Comparison of ENCODE assay signal across 8 mouse cellular contexts in the genomic region with DNA sequence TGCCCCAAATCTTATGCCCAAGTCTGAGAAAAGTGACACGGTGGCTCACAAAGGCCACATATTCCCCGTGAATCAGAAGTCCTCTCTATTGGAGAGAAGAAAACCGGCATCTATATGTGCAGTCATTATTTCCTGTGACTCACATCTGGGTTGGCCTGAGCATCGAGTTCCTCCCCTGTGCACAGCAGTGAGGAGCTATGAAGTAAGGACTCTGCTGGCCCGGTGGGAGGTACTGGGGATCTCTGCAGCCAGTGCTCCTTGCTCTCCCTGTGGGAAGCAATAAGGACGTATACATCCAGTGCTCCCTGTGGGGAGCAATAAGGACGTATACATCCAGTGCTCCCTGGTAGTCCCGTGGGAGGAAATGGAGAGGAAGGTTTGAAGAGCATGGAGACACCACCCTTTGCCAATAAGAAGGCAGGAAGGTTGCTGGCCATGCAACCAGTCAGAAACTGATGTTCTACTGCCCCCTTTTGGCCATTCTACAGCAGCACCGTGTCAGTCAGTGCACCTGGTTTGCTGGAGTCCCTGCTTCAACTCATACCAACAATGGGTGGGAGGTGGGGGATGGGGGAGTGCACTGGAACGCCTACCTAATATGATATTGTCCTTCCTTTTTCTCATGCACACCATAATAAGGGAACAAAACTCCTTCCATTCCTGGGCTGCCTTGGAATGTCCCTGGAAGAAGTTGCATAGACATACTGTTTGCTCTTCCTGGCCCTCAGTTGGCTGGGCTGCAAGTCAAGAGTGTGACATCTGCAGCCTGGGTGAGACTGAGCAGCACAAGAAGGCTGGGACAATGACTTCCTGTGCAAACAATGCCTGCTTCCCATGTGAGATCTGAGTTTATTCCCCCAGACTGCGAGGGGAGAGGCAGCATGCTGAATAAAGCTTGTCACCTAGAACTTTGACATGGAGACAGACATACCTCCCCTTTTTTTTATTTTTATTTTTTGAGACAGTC. TPM values are rescaled to one million over a fixed set of nuclear protein-coding genes. Genes with fewer than 3 reads are reported as not detected.
A peak's percentile ranks its signal among the peaks of the same experiment; 100 is the strongest.
DNase-seq lines count a peak whose midpoint lies in the region; ATAC-seq and TF ChIP-seq lines count a peak whose summit lies in the region.
"Not testable (repeated sequence)": the region's sequence is repeated elsewhere in the genome, so short reads cannot be mapped to it uniquely, and the experiment has no call there.

No protein-coding gene starts in this region.

- ATAC-seq in embryonic facial prominence, embryonic 11.5 days (replicated peaks; ENCODE audit: insufficient number of reproducible peaks, low FRiP score, low TSS enrichment, low read depth) = not testable (repeated sequence)
- peak; percentile 63; the same call in 1 of the 2 replicates for ATAC-seq in heart, embryonic 12.5 days (ENCODE audit: insufficient number of reproducible peaks, low FRiP score)
- ATAC-seq in midbrain, embryonic 12.5 days (ENCODE audit: low FRiP score, low read depth) = 0 out of 2 replicates have a peak, but pooled peaks have one; percentile 23

- not testable (repeated sequence) for TF ChIP-seq POLR2A in bone marrow, adult 2 months (IDR thresholded peaks at IDR 0.05; ENCODE audit: borderline replicate concordance, control insufficient read depth, low read depth, low read length)

- H3K9me3 ChIP-seq in embryonic facial prominence, embryonic 11.5 days (replicated peaks; ENCODE audit: control insufficient read depth, low read length); heart, embryonic 12.5 days (replicated peaks); limb, embryonic 10.5 days (replicated peaks); midbrain, embryonic 12.5 days: not testable (repeated sequence)

- not testable (repeated sequence) for H3K4me2 ChIP-seq in embryonic facial prominence, embryonic 11.5 days (ENCODE audit: low read depth, low read length); heart, embryonic 12.5 days; midbrain, embryonic 12.5 days (replicated peaks)

- H3K27me3 ChIP-seq in embryonic facial prominence, embryonic 11.5 days (ENCODE audit: control insufficient read depth, insufficient read depth, low read length); heart, embryonic 12.5 days (replicated peaks); limb, embryonic 10.5 days (ENCODE audit: low read depth, poor library complexity, severe bottlenecking); midbrain, embryonic 12.5 days: not testable (repeated sequence)

- not testable (repeated sequence) for H3K4me3 ChIP-seq in bone marrow, adult 2 months (replicated peaks; ENCODE audit: control insufficient read depth, low read depth, low read length); embryonic facial prominence, embryonic 11.5 days (ENCODE audit: low read depth, low read length); heart, embryonic 12.5 days; limb, embryonic 10.5 days; midbrain, embryonic 12.5 days

- peak; percentile 54; the same call in 1 of the 2 replicates for TF ChIP-seq CTCF in bone marrow, adult 2 months (IDR thresholded peaks at IDR 0.05; ENCODE audit: control insufficient read depth, insufficient read depth, low read length)

- WGBS in bone marrow, adult 2 months = 25% methylated on average over 10 of the region's 11 CpGs
- WGBS in embryonic facial prominence, embryonic 11.5 days = 36% methylated on average over 8 of the region's 11 CpGs
- 28% methylated on average over 10 of the region's 11 CpGs for WGBS in heart, embryonic 12.5 days
- WGBS in limb, embryonic 10.5 days = 43% methylated on average over 11 of the region's 11 CpGs
- WGBS in midbrain, embryonic 12.5 days = 42% methylated on average over 9 of the region's 11 CpGs

- not testable (repeated sequence) for H3K36me3 ChIP-seq in embryonic facial prominence, embryonic 11.5 days (replicated peaks; ENCODE audit: control insufficient read depth, insufficient read depth, low read depth, low read length); heart, embryonic 12.5 days; limb, embryonic 10.5 days; midbrain, embryonic 12.5 days

- not testable (repeated sequence) for H3K4me1 ChIP-seq in bone marrow, adult 2 months (ENCODE audit: control insufficient read depth, insufficient read depth, low read length); embryonic facial prominence, embryonic 11.5 days (ENCODE audit: control insufficient read depth, insufficient read depth, low read length); heart, embryonic 12.5 days (replicated peaks); limb, embryonic 10.5 days; midbrain, embryonic 12.5 days

- not testable (repeated sequence) for H3K27ac ChIP-seq in bone marrow, adult 2 months (ENCODE audit: control insufficient read depth, insufficient read depth, low read depth, low read length, poor library complexity); embryonic facial prominence, embryonic 11.5 days (replicated peaks; ENCODE audit: low read depth, low read length); heart, embryonic 12.5 days (ENCODE audit: poor library complexity, severe bottlenecking); limb, embryonic 10.5 days; midbrain, embryonic 12.5 days (replicated peaks)

- DNase-seq in CD8-positive naive resting alpha-beta T cell, adult 2 months (ENCODE audit: low read depth in 2 of 2, low spot score in 2 of 2) = peak; percentile 7 to 23
- peak; percentile 81 for DNase-seq in embryonic facial prominence, embryonic 11.5 days (ENCODE audit: low spot score)
- DNase-seq in kidney, adult 9 months = peak; percentile 71
- DNase-seq in limb, embryonic 10.5 days (ENCODE audit: low spot score) = peak; percentile 60
- peak; percentile 31 for DNase-seq in telencephalon, adult 2 months (ENCODE audit: low read depth, low spot score)

- not testable (repeated sequence) for H3K9ac ChIP-seq in embryonic facial prominence, embryonic 11.5 days (replicated peaks; ENCODE audit: low read length); heart, embryonic 12.5 days; midbrain, embryonic 12.5 days (replicated peaks)

RNA-seq across cellular contexts. Expression of a gene that starts 19.7 kb away (rescaled TPM):
- polyA plus RNA-seq in bone marrow, adult 2 months (2011; ENCODE audit: insufficient read depth, insufficient read length, low replicate concordance, missing spikeins) = 13.5 and 18.0 TPM in 2 replicates
- polyA plus RNA-seq in embryonic facial prominence, embryonic 11.5 days (2014; fragmentation: Nextera tagmentation; extraction: Ambion mirVana) = 54.5 and 62.2 TPM in 2 replicates
- polyA plus RNA-seq in heart, embryonic 12.5 days (2016; fragmentation: Nextera tagmentation; extraction: Ambion mirVana) = 51.2 and 53.7 TPM in 2 replicates
- 52.5 and 64.9 TPM in 2 replicates for polyA plus RNA-seq in limb, embryonic 10.5 days (2016; fragmentation: Nextera tagmentation; extraction: Ambion mirVana)
- 24.6 and 33.4 TPM in 2 replicates for polyA plus RNA-seq in midbrain, embryonic 12.5 days (2016; fragmentation: Nextera tagmentation; extraction: Ambion mirVana)

RNA-seq across cellular contexts. Expression of a gene that starts 48.5 kb away (rescaled TPM):
- 4.0 and 5.8 TPM in 2 replicates for polyA plus RNA-seq in bone marrow, adult 2 months (2011; ENCODE audit: insufficient read depth, insufficient read length, low replicate concordance, missing spikeins)
- polyA plus RNA-seq in embryonic facial prominence, embryonic 11.5 days (2014; fragmentation: Nextera tagmentation; extraction: Ambion mirVana) = 33.4 and 36.0 TPM in 2 replicates
- 22.1 and 22.8 TPM in 2 replicates for polyA plus RNA-seq in heart, embryonic 12.5 days (2016; fragmentation: Nextera tagmentation; extraction: Ambion mirVana)
- polyA plus RNA-seq in limb, embryonic 10.5 days (2016; fragmentation: Nextera tagmentation; extraction: Ambion mirVana) = 18.4 and 24.6 TPM in 2 replicates
- 47.7 and 48.9 TPM in 2 replicates for polyA plus RNA-seq in midbrain, embryonic 12.5 days (2016; fragmentation: Nextera tagmentation; extraction: Ambion mirVana)

Comparison
In these comparisons a context has a peak if more than half of its experiments do, and no peak if none do; other contexts are left out.
1. DNase-seq: peak in every context shown above with its lines; median percentile 81 in embryonic facial prominence, embryonic 11.5 days; 71 in kidney, adult 9 months; 60 in limb, embryonic 10.5 days; 31 in telencephalon, adult 2 months; 15 in CD8-positive naive resting alpha-beta T cell, adult 2 months.